Mouse (Mus musculus) kidney, embryonic 15.5 days (tissue): ENCODE results near the gene Prkn. TPM values are rescaled to one million over a fixed set of nuclear protein-coding genes. Genes with fewer than 3 reads are reported as not detected.

Source experiments
- ATAC-seq: fragments of 200-750 bp; cut with Nextera tagmentation; replicated peaks from 2 replicates; pipeline ENCODE4 v1.8.0; 2017; ENCODE audit warnings: moderate TSS enrichment; ENCODE audit not compliant: low FRiP score
- H3K27ac ChIP-seq: fragments of 300-500 bp; sonication (generic); 2 replicates; pipeline ENCODE4 v1.5.1; 2015; ENCODE audit warnings: mild to moderate bottlenecking, inconsistent platforms
- H3K27me3 ChIP-seq: fragments of 300-500 bp; sonication (generic); 2 replicates; pipeline ENCODE4 v1.6.1; 2015; ENCODE audit warnings: inconsistent platforms
- H3K36me3 ChIP-seq: fragments of 300-500 bp; sonication (generic); 2 replicates; pipeline ENCODE4 v1.6.1; 2015; ENCODE audit warnings: inconsistent platforms
- H3K4me1 ChIP-seq: fragments of 300-500 bp; sonication (generic); 2 replicates; pipeline ENCODE4 v1.6.1; 2015; ENCODE audit warnings: inconsistent platforms
- H3K4me2 ChIP-seq: fragments of 300-500 bp; sonication (generic); 2 replicates; pipeline ENCODE4 v1.6.1; 2015; ENCODE audit warnings: moderate library complexity, mild to moderate bottlenecking, inconsistent platforms
- H3K4me3 ChIP-seq: fragments of 300-500 bp; sonication (generic); replicated peaks from 2 replicates; pipeline ENCODE4 v1.5.1; 2015; ENCODE audit warnings: mild to moderate bottlenecking, inconsistent platforms
- H3K9ac ChIP-seq: fragments of 300-500 bp; sonication (generic); 2 replicates; pipeline ENCODE4 v1.6.1; 2015; ENCODE audit warnings: mild to moderate bottlenecking, inconsistent platforms
- H3K9me3 ChIP-seq: fragments of 300-500 bp; sonication (generic); replicated peaks from 2 replicates; pipeline ENCODE4 v1.6.1; 2016; ENCODE audit warnings: inconsistent platforms
- WGBS: fragments of 180-500 bp; shearing (Covaris S2); methylation state at CpG from one replicate; pipeline ENCODE4 v1.1.7; 2015; ENCODE audit warnings: mixed read lengths; 5-methylcytosine and 5-hydroxymethylcytosine counted together
- polyA plus RNA-seq: library from polyadenylated mRNA; unstranded; fragments of >200 nt; fragmentation: Nextera tagmentation; extraction: Ambion mirVana; gene quantifications from 2 replicates; pipeline ENCODE4 v1.2.1, GENCODE M21; 2015

Prkn gene
- polyA plus RNA-seq, 1 experiment from 2014 or later: 1.5 TPM

- H3K9ac ChIP-seq: no peak overlapping the region
- no peak for ATAC-seq
- WGBS: 90% methylated on average over 5 of the region's 5 CpGs
- no peaks in the 10 kb centered on the region for H3K27me3 ChIP-seq
- no peaks in the 10 kb centered on the region for H3K36me3 ChIP-seq
- H3K4me2 ChIP-seq: no peak overlapping the region
- H3K27ac ChIP-seq: no peak overlapping the region
- H3K4me3 ChIP-seq: no peak overlapping the region
- no peaks in the 10 kb centered on the region for H3K4me1 ChIP-seq
- H3K9me3 ChIP-seq: no peaks in the 10 kb centered on the region
These were observed 799.6 kb downstream of the Prkn start for GRCm38 (mm10) chr17:11639786-11640185.

GRCm38 (mm10) chr17:11642328-11642727, 802.1 kb downstream of the Prkn start:
- Histone ChIP-seq H3K27ac (no peak overlapping the region), H3K4me1 (no peaks in the 10 kb centered on the region), H3K9ac (no peak overlapping the region), H3K4me3 (no peak overlapping the region), H3K4me2 (no peak overlapping the region), H3K27me3 (no peaks in the 10 kb centered on the region), H3K9me3 (no peaks in the 10 kb centered on the region), H3K36me3 (no peaks in the 10 kb centered on the region)
- ATAC-seq: no peak
- WGBS: 88% methylated on average over 1 of the region's 1 CpGs

GRCm38 (mm10) chr17:11644016-11644415, 803.8 kb downstream of the Prkn start:
- no peak overlapping the region for H3K4me3 ChIP-seq
- no peak overlapping the region for H3K9ac ChIP-seq
- WGBS: 83% methylated on average over 4 of the region's 4 CpGs
- H3K4me2 ChIP-seq: no peak overlapping the region
- no peaks in the 10 kb centered on the region for H3K9me3 ChIP-seq
- no peak overlapping the region for H3K27ac ChIP-seq
- H3K27me3 ChIP-seq: no peaks in the 10 kb centered on the region
- no peak for ATAC-seq
- H3K4me1 ChIP-seq: no peaks in the 10 kb centered on the region
- no peaks in the 10 kb centered on the region for H3K36me3 ChIP-seq

GRCm38 (mm10) chr17:11644873-11645464, 804.8 kb downstream of the Prkn start:
- ATAC-seq: no peak
- H3K36me3 ChIP-seq: no peaks in the 10 kb centered on the region
- no peaks in the 10 kb centered on the region for H3K4me1 ChIP-seq
- no peak overlapping the region for H3K4me2 ChIP-seq
- H3K9ac ChIP-seq: no peak overlapping the region
- no peaks in the 10 kb centered on the region for H3K27me3 ChIP-seq
- H3K9me3 ChIP-seq: no peaks in the 10 kb centered on the region
- no peak overlapping the region for H3K4me3 ChIP-seq
- WGBS: 88% methylated on average over 3 of the region's 3 CpGs
- H3K27ac ChIP-seq: no peak overlapping the region

- Histone ChIP-seq H3K9me3 (no peaks in the 10 kb centered on the region), H3K9ac (no peak overlapping the region), H3K4me3 (no peak overlapping the region), H3K27ac (no peak overlapping the region), H3K36me3 (no peaks in the 10 kb centered on the region), H3K4me1 (no peaks in the 10 kb centered on the region), H3K4me2 (no peak overlapping the region), H3K27me3 (no peaks in the 10 kb centered on the region)
- WGBS: 86% methylated on average over 5 of the region's 5 CpGs
- no peak for ATAC-seq
These were observed 816.2 kb downstream of the Prkn start for GRCm38 (mm10) chr17:11656397-11656796.

GRCm38 (mm10) chr17:11656878-11657277, 816.7 kb downstream of the Prkn start:
- Histone ChIP-seq H3K36me3 (no peaks in the 10 kb centered on the region), H3K27me3 (no peaks in the 10 kb centered on the region), H3K4me3 (no peak overlapping the region), H3K4me1 (no peaks in the 10 kb centered on the region), H3K27ac (no peak overlapping the region), H3K9me3 (no peaks in the 10 kb centered on the region), H3K4me2 (no peak overlapping the region), H3K9ac (no peak overlapping the region)
- no peak for ATAC-seq
- 92% methylated on average over 3 of the region's 3 CpGs for WGBS

GRCm38 (mm10) chr17:11661898-11662297, 821.7 kb downstream of the Prkn start:
- ATAC-seq: no peak
- H3K4me3 ChIP-seq: no peak overlapping the region
- WGBS: 60% methylated on average over 1 of the region's 1 CpGs
- H3K27ac ChIP-seq: no peak overlapping the region
- H3K27me3 ChIP-seq: no peaks in the 10 kb centered on the region
- H3K4me2 ChIP-seq: no peak overlapping the region
- H3K36me3 ChIP-seq: no peaks in the 10 kb centered on the region
- H3K9me3 ChIP-seq: no peaks in the 10 kb centered on the region
- H3K4me1 ChIP-seq: peaks cover 10% of the 10 kb centered on the region
- no peak overlapping the region for H3K9ac ChIP-seq

GRCm38 (mm10) chr17:11663437-11663836, 823.3 kb downstream of the Prkn start:
- H3K4me3 ChIP-seq: no peak overlapping the region
- H3K9ac ChIP-seq: no peak overlapping the region
- no peaks in the 10 kb centered on the region for H3K27me3 ChIP-seq
- 95% methylated on average over 7 of the region's 7 CpGs for WGBS
- no peaks in the 10 kb centered on the region for H3K36me3 ChIP-seq
- no peak overlapping the region for H3K4me2 ChIP-seq
- H3K4me1 ChIP-seq: peaks cover 10% of the 10 kb centered on the region
- H3K27ac ChIP-seq: no peak overlapping the region
- ATAC-seq: no peak
- no peaks in the 10 kb centered on the region for H3K9me3 ChIP-seq

GRCm38 (mm10) chr17:11664610-11665345, 824.6 kb downstream of the Prkn start:
- no peak overlapping the region for H3K27ac ChIP-seq
- H3K4me2 ChIP-seq: peak overlapping the region; percentile 49
- no peak for ATAC-seq
- H3K27me3 ChIP-seq: no peaks in the 10 kb centered on the region
- peaks cover 10% of the 10 kb centered on the region for H3K4me1 ChIP-seq
- H3K4me3 ChIP-seq: peak overlapping the region; percentile 17; the same call in 1 of the 2 replicates
- no peaks in the 10 kb centered on the region for H3K36me3 ChIP-seq
- H3K9me3 ChIP-seq: no peaks in the 10 kb centered on the region
- WGBS: 34% methylated on average over 20 of the region's 20 CpGs
- no peak overlapping the region for H3K9ac ChIP-seq

GRCm38 (mm10) chr17:11679716-11680115, 839.5 kb downstream of the Prkn start:
- H3K27ac ChIP-seq: no peak overlapping the region
- no peak for ATAC-seq
- H3K27me3 ChIP-seq: no peaks in the 10 kb centered on the region
- no peaks in the 10 kb centered on the region for H3K36me3 ChIP-seq
- H3K9me3 ChIP-seq: no peaks in the 10 kb centered on the region
- no peak overlapping the region for H3K4me3 ChIP-seq
- no peak overlapping the region for H3K9ac ChIP-seq
- no peak overlapping the region for H3K4me2 ChIP-seq
- H3K4me1 ChIP-seq: 0 out of 2 replicates have a peak, but pooled peaks cover 6% of the 10 kb centered on the region
- 90% methylated on average over 6 of the region's 6 CpGs for WGBS

GRCm38 (mm10) chr17:11680456-11680855, 840.3 kb downstream of the Prkn start:
- Histone ChIP-seq H3K27ac (no peak overlapping the region), H3K9ac (no peak overlapping the region), H3K4me2 (no peak overlapping the region), H3K36me3 (no peaks in the 10 kb centered on the region), H3K4me1 (no peaks in the 10 kb centered on the region), H3K27me3 (no peaks in the 10 kb centered on the region), H3K4me3 (no peak overlapping the region), H3K9me3 (no peaks in the 10 kb centered on the region)
- WGBS: 82% methylated on average over 9 of the region's 9 CpGs
- no peak for ATAC-seq

GRCm38 (mm10) chr17:11681825-11682372, 841.7 kb downstream of the Prkn start:
- no peak overlapping the region for H3K27ac ChIP-seq
- no peaks in the 10 kb centered on the region for H3K27me3 ChIP-seq
- H3K4me1 ChIP-seq: no peaks in the 10 kb centered on the region
- WGBS: 43% methylated on average over 11 of the region's 11 CpGs
- no peak overlapping the region for H3K4me3 ChIP-seq
- H3K36me3 ChIP-seq: no peaks in the 10 kb centered on the region
- H3K9me3 ChIP-seq: no peaks in the 10 kb centered on the region
- no peak overlapping the region for H3K9ac ChIP-seq
- H3K4me2 ChIP-seq: no peak overlapping the region
- ATAC-seq: no peak
